Mouse (Mus musculus) erythroblast, embryonic 14.5 days (primary cell): ENCODE measurements at regions not wholly inside any gene's neighbourhood (a gene's known extent, or its start where the extent isn't known, plus 50 kb on each side); places are given as distances from the start of the nearest gene placed in this dataset.

ENCODE experiments used
- H3K27me3 ChIP-seq: 2 replicates; pipeline ENCODE4 v1.6.1; 2012; ENCODE audit warnings: inconsistent platforms; ENCODE audit not compliant: control insufficient read depth
- H3K36me3 ChIP-seq: 2 replicates; pipeline ENCODE4 v1.6.1; 2012; ENCODE audit warnings: mild to moderate bottlenecking, inconsistent platforms; ENCODE audit not compliant: control insufficient read depth
- H3K4me1 ChIP-seq: 2 replicates; pipeline ENCODE4 v1.6.1; 2012; ENCODE audit warnings: inconsistent platforms; ENCODE audit not compliant: control insufficient read depth
- H3K4me3 ChIP-seq: replicated peaks from 2 replicates; pipeline ENCODE3; 2012; ENCODE audit warnings: moderate library complexity, mild to moderate bottlenecking, inconsistent platforms
- H3K9me3 ChIP-seq: 2 replicates; pipeline ENCODE4 v1.6.1; 2012; ENCODE audit warnings: low read length, inconsistent platforms, mixed read lengths; ENCODE audit not compliant: control insufficient read depth
- GATA1 ChIP-seq: IDR thresholded peaks from 2 replicates; pipeline ENCODE4 v1.6.1; 2012; ENCODE audit warnings: low read length, inconsistent platforms, mixed read lengths
- TAL1 ChIP-seq: IDR thresholded peaks from 3 replicates; pipeline ENCODE4 v1.6.1; 2012; ENCODE audit warnings: low read length, inconsistent platforms, mixed read lengths

GRCm38 (mm10) chr5:141080896-141081295 lies 80.5 kb upstream of the Card11 start:
- H3K4me1 ChIP-seq = no peaks in the 10 kb centered on the region
- no peaks in the 10 kb centered on the region for H3K36me3 ChIP-seq
- no peaks in the 10 kb centered on the region; the same call in 1 of the 2 replicates for H3K9me3 ChIP-seq
- TF ChIP-seq TAL1 (no peak), GATA1 (no peak)
- no peak overlapping the region for H3K4me3 ChIP-seq
- H3K27me3 ChIP-seq = no peaks in the 10 kb centered on the region

GRCm38 (mm10) chr5:141084056-141084730 lies 83.8 kb upstream of the Card11 start:
- no peaks in the 10 kb centered on the region for H3K4me1 ChIP-seq
- H3K4me3 ChIP-seq = no peak overlapping the region
- no peak for TF ChIP-seq GATA1
- no peak for TF ChIP-seq TAL1
- H3K27me3 ChIP-seq = no peaks in the 10 kb centered on the region
- H3K36me3 ChIP-seq = no peaks in the 10 kb centered on the region
- no peaks in the 10 kb centered on the region; the same call in 1 of the 2 replicates for H3K9me3 ChIP-seq

- TF ChIP-seq TAL1 = no peak
- no peak for TF ChIP-seq GATA1
- no peaks in the 10 kb centered on the region; the same call in 1 of the 2 replicates for H3K9me3 ChIP-seq
- no peaks in the 10 kb centered on the region for H3K36me3 ChIP-seq
- H3K27me3 ChIP-seq = no peaks in the 10 kb centered on the region
- no peaks in the 10 kb centered on the region for H3K4me1 ChIP-seq
- no peak overlapping the region for H3K4me3 ChIP-seq
Measured at GRCm38 (mm10) chr5:141084746-141085145, 84.4 kb upstream of the Card11 start.

GRCm38 (mm10) chr5:141091676-141092075 lies 91.3 kb upstream of the Card11 start:
- TF ChIP-seq TAL1 = no peak
- no peak for TF ChIP-seq GATA1
- H3K36me3 ChIP-seq = no peaks in the 10 kb centered on the region
- no peaks in the 10 kb centered on the region for H3K27me3 ChIP-seq
- no peak overlapping the region for H3K4me3 ChIP-seq
- H3K4me1 ChIP-seq = no peaks in the 10 kb centered on the region
- no peaks in the 10 kb centered on the region for H3K9me3 ChIP-seq

GRCm38 (mm10) chr5:141093641-141094040 lies 93.3 kb upstream of the Card11 start:
- Histone ChIP-seq H3K36me3 (no peaks in the 10 kb centered on the region), H3K9me3 (no peaks in the 10 kb centered on the region), H3K27me3 (no peaks in the 10 kb centered on the region), H3K4me3 (no peak overlapping the region), H3K4me1 (no peaks in the 10 kb centered on the region)
- no peak for TF ChIP-seq GATA1
- no peak for TF ChIP-seq TAL1

GRCm38 (mm10) chr5:141097878-141098277 lies 97.5 kb upstream of the Card11 start:
- Histone ChIP-seq H3K4me3 (no peak overlapping the region), H3K27me3 (no peaks in the 10 kb centered on the region), H3K4me1 (no peaks in the 10 kb centered on the region), H3K9me3 (no peaks in the 10 kb centered on the region), H3K36me3 (no peaks in the 10 kb centered on the region)
- TF ChIP-seq TAL1 (no peak), GATA1 (no peak)

GRCm38 (mm10) chr5:141111666-141112065 lies 111.3 kb upstream of the Card11 start:
- H3K9me3 ChIP-seq = peaks cover 2% of the 10 kb centered on the region; the same call in 1 of the 2 replicates
- TF ChIP-seq GATA1 = no peak

GRCm38 (mm10) chr5:141115273-141115904 lies 115.0 kb upstream of the Card11 start:
- no peaks in the 10 kb centered on the region for H3K27me3 ChIP-seq
- H3K4me1 ChIP-seq = no peaks in the 10 kb centered on the region
- no peak for TF ChIP-seq GATA1
- TF ChIP-seq TAL1 = no peak
- H3K4me3 ChIP-seq = no peak overlapping the region
- no peaks in the 10 kb centered on the region; the same call in 1 of the 2 replicates for H3K9me3 ChIP-seq
- H3K36me3 ChIP-seq = no peaks in the 10 kb centered on the region

More at GRCm38 (mm10) chr5:141111666-141112065, 111.3 kb upstream of the Card11 start:
- H3K36me3 ChIP-seq = no peaks in the 10 kb centered on the region
- H3K27me3 ChIP-seq = no peaks in the 10 kb centered on the region
- no peak overlapping the region for H3K4me3 ChIP-seq
- no peaks in the 10 kb centered on the region for H3K4me1 ChIP-seq

GRCm38 (mm10) chr5:141115963-141116362 lies 115.6 kb upstream of the Card11 start:
- no peaks in the 10 kb centered on the region for H3K9me3 ChIP-seq
- TF ChIP-seq GATA1 = no peak
- no peak for TF ChIP-seq TAL1
- no peaks in the 10 kb centered on the region for H3K27me3 ChIP-seq
- H3K4me1 ChIP-seq = no peaks in the 10 kb centered on the region
- H3K4me3 ChIP-seq = no peak overlapping the region
- no peaks in the 10 kb centered on the region for H3K36me3 ChIP-seq
